Mouse (Mus musculus) C2C12 (cell line): ENCODE results near the gene Astl.

Source experiments
- CEBPB ChIP-seq: IDR thresholded peaks from one replicate; pipeline ENCODE4 v1.6.1; 2011; ENCODE audit warnings: low read depth, mild to moderate bottlenecking, control low read depth, moderate library complexity
- CTCF ChIP-seq: IDR thresholded peaks from one replicate; pipeline ENCODE4 v1.5.1; 2011; ENCODE audit not compliant: control insufficient read depth, insufficient read depth, insufficient read length

GRCm38 (mm10) chr2:127297001-127297805 is 41.2 kb upstream of the Astl start:
- TF ChIP-seq CTCF (no peak), CEBPB (no peak)
